Mouse (Mus musculus) kidney, adult 2 months (tissue): ENCODE measurements at regions not wholly inside any gene's neighbourhood (a gene's known extent, or its start where the extent isn't known, plus 50 kb on each side); places are given as distances from the start of the nearest gene placed in this dataset.

ENCODE experiments used
- CTCF ChIP-seq: fragments of 200-500 bp; conservative IDR thresholded peaks from 2 replicates; pipeline ENCODE4 v1.5.1; 2011; ENCODE audit warnings: low read depth, mild to moderate bottlenecking, control low read depth, low read length, moderate library complexity, mixed read lengths; ENCODE audit not compliant: insufficient read depth, insufficient read length
- POLR2A ChIP-seq: fragments of 200-500 bp; IDR thresholded peaks from one replicate; pipeline ENCODE4 v1.6.1; 2011; ENCODE audit warnings: low read depth, low read length, control low read depth

DNA sequence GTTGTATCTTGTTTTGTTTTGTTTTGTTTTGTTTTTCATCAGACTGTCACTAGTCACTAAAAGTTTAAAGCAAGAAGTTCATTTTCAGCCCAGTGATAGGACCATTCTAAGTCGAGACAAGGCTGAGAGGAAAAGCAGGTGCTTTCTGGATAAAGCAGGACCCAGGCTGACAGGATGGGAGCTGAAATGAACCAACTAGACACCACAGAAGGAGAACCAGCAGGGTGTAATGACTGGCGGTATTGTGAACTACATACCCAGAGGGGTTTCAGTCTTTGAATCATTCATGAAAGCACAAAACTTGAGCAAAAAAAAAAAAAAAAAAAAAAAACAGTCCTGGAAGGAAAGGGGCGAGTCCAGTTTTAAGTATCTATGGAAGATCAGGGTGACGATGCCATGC, 75.9 kb upstream of the Tenm4 start:
- TF ChIP-seq CTCF: no peak
- TF ChIP-seq POLR2A: no peak
